ENCODE assay signal across 22 mouse cellular contexts in genomic region chr8:115458119-115458518, GRCm38 (mm10).
DNase-seq lines count a peak whose midpoint lies in the region; ATAC-seq and TF ChIP-seq lines count a peak whose summit lies in the region.
"Had no signal": no experiment of that assay in that cellular context is flagged by ENCODE, and none has a peak within 500 bp of the region (broad histone marks: within the 10 kb centered on the region; RNA-seq: fewer than 3 reads in every experiment).

No protein-coding gene starts in this region.

- TF ChIP-seq CTCF in heart, adult 2 months (IDR thresholded peaks at IDR 0.05) = no peak
- TF ChIP-seq CTCF in stomach, postnatal 0 days (IDR thresholded peaks at IDR 0.05; ENCODE audit: low read depth) = no peak

- TF ChIP-seq POLR2A in heart, adult 2 months (IDR thresholded peaks at IDR 0.05; ENCODE audit: insufficient read depth, low read depth, low read length) = no peak

- no peak overlapping the region for H3K4me2 ChIP-seq in intestine, embryonic 16.5 days (ENCODE audit: low read depth, low read length)
- H3K4me2 ChIP-seq in stomach, postnatal 0 days (replicated peaks; ENCODE audit: low read depth) = no peak overlapping the region
- H3K4me2 ChIP-seq: embryonic facial prominence, embryonic 12.5 days; forebrain, embryonic 13.5 days; forebrain, embryonic 15.5 days had no signal

- no peak overlapping the region for H3K9ac ChIP-seq in heart, adult 2 months (ENCODE audit: low read depth, low read length)
- H3K9ac ChIP-seq in intestine, embryonic 16.5 days (ENCODE audit: low read depth, low read length) = no peak overlapping the region
- H3K9ac ChIP-seq in stomach, postnatal 0 days (ENCODE audit: low read length) = no peak overlapping the region
- H3K9ac ChIP-seq: embryonic facial prominence, embryonic 12.5 days; forebrain, embryonic 13.5 days; forebrain, embryonic 15.5 days had no signal

- no peaks in the 10 kb centered on the region for H3K9me3 ChIP-seq in intestine, embryonic 16.5 days (ENCODE audit: control insufficient read depth, low read length)
- H3K9me3 ChIP-seq in stomach, postnatal 0 days (ENCODE audit: control insufficient read depth, low read length) = no peaks in the 10 kb centered on the region
- H3K9me3 ChIP-seq: embryonic facial prominence, embryonic 10.5 days; embryonic facial prominence, embryonic 12.5 days; forebrain, embryonic 13.5 days; forebrain, embryonic 15.5 days had no signal

- WGBS in heart, adult 2 months = 67% methylated on average over 3 of the region's 3 CpGs
- WGBS in intestine, embryonic 16.5 days = 45% methylated on average over 3 of the region's 3 CpGs
- 42% methylated on average over 3 of the region's 3 CpGs for WGBS in stomach, postnatal 0 days

- no peaks in the 10 kb centered on the region for H3K36me3 ChIP-seq in heart, adult 2 months (ENCODE audit: control insufficient read depth, insufficient read depth, low read length)
- no peaks in the 10 kb centered on the region for H3K36me3 ChIP-seq in intestine, embryonic 16.5 days (ENCODE audit: control insufficient read depth, insufficient read depth, low read length)
- H3K36me3 ChIP-seq in stomach, postnatal 0 days (ENCODE audit: control insufficient read depth, insufficient read depth, low read length) = no peaks in the 10 kb centered on the region
- H3K36me3 ChIP-seq: embryonic facial prominence, embryonic 10.5 days; embryonic facial prominence, embryonic 12.5 days; forebrain, embryonic 15.5 days; G1E had no signal

- no peaks in the 10 kb centered on the region for H3K79me2 ChIP-seq in heart, adult 2 months (replicated peaks; ENCODE audit: control insufficient read depth, insufficient read depth, low read length)

- no peaks in the 10 kb centered on the region for H3K4me1 ChIP-seq in heart, adult 2 months (ENCODE audit: control insufficient read depth, insufficient read depth, low read length)
- 0 out of 2 replicates have a peak, but pooled peaks cover 3% of the 10 kb centered on the region for H3K4me1 ChIP-seq in intestine, embryonic 16.5 days (ENCODE audit: control insufficient read depth, insufficient read depth, low read length)
- no peaks in the 10 kb centered on the region for H3K4me1 ChIP-seq in stomach, postnatal 0 days (replicated peaks; ENCODE audit: control insufficient read depth, insufficient read depth)
- H3K4me1 ChIP-seq: forebrain, embryonic 15.5 days had no signal

- no peak overlapping the region for H3K27ac ChIP-seq in heart, adult 2 months
- H3K27ac ChIP-seq in intestine, embryonic 16.5 days (ENCODE audit: low read length) = no peak overlapping the region
- H3K27ac ChIP-seq in stomach, postnatal 0 days (replicated peaks) = no peak overlapping the region
- H3K27ac ChIP-seq: embryonic facial prominence, embryonic 10.5 days; embryonic facial prominence, embryonic 12.5 days; forebrain, embryonic 13.5 days; forebrain, embryonic 15.5 days had no signal

- H3K4me3 ChIP-seq in heart, adult 2 months = no peak overlapping the region
- no peak overlapping the region for H3K4me3 ChIP-seq in intestine, embryonic 16.5 days (ENCODE audit: low read length)
- H3K4me3 ChIP-seq in stomach, postnatal 0 days (ENCODE audit: low read depth, low read length) = no peak overlapping the region
- H3K4me3 ChIP-seq: embryonic facial prominence, embryonic 10.5 days; embryonic facial prominence, embryonic 12.5 days; forebrain, embryonic 13.5 days; forebrain, embryonic 15.5 days had no signal

- DNase-seq in heart, adult 11 months = peak; percentile 82
- DNase-seq in heart, adult 2 months = no peak
- no peak for DNase-seq in stomach, postnatal 0 days (ENCODE audit: low spot score)
- no peak for DNase-seq in right cerebral cortex, postnatal 14 days
- DNase-seq: adrenal gland, adult 8-10 months; adrenal gland, postnatal 14 days; adrenal gland, postnatal 36 days; B cell, adult 2 months; cerebellum, adult 11-12 months; cerebellum, adult 2 months; cerebellum, adult 9-10 months; cerebellum, postnatal 10 days; cerebellum, postnatal 25 days had no signal

- intact Hi-C loops in heart, adult 2 months (cut with DNase I) = no loop called here

- ATAC-seq in intestine, embryonic 16.5 days = peak; percentile 31; the same call in 1 of the 2 replicates
- peak; percentile 56; the same call in 1 of the 2 replicates for ATAC-seq in stomach, postnatal 0 days (ENCODE audit: low FRiP score, low TSS enrichment)
- ATAC-seq: activated CD4-positive, CD25-positive, alpha-beta regulatory T cell, adult 4 months; CD4-positive, CD25-positive, alpha-beta regulatory T cell, adult 4 months; forebrain, embryonic 13.5 days; forebrain, embryonic 15.5 days; Patski had no signal

- H3K27me3 ChIP-seq in heart, adult 2 months (ENCODE audit: control insufficient read depth, insufficient read depth, low read length) = no peaks in the 10 kb centered on the region
- H3K27me3 ChIP-seq in intestine, embryonic 16.5 days (replicated peaks; ENCODE audit: control insufficient read depth, insufficient read depth, low read length) = 0 out of 2 replicates have a peak, but pooled peaks cover 2% of the 10 kb centered on the region
- no peaks in the 10 kb centered on the region for H3K27me3 ChIP-seq in stomach, postnatal 0 days (ENCODE audit: control insufficient read depth, insufficient read depth, low read length)
- H3K27me3 ChIP-seq: embryonic facial prominence, embryonic 12.5 days; forebrain, embryonic 13.5 days; forebrain, embryonic 15.5 days; Patski had no signal

- TF ChIP-seq EP300 in heart, adult 2 months (IDR thresholded peaks at IDR 0.05; ENCODE audit: insufficient read depth, low read depth, low read length) = no peak
- no peak for TF ChIP-seq EP300 in stomach, postnatal 0 days (optimal IDR thresholded peaks at IDR 0.05)
